ENCODE assay signal across 15 mouse cellular contexts in genomic region chr10:107115930-107116642, GRCm38 (mm10). TPM values are rescaled to one million over a fixed set of nuclear protein-coding genes. Genes with fewer than 3 reads are reported as not detected.
DNase-seq lines count a peak whose midpoint lies in the region; ATAC-seq and TF ChIP-seq lines count a peak whose summit lies in the region.
"Had no signal": no experiment of that assay in that cellular context is flagged by ENCODE, and none has a peak within 500 bp of the region (broad histone marks: within the 10 kb centered on the region; RNA-seq: fewer than 3 reads in every experiment).

No protein-coding gene starts in this region.

- TF ChIP-seq EP300 in lung, postnatal 0 days (IDR thresholded peaks at IDR 0.05): no peak

- no peaks in the 10 kb centered on the region for H3K36me3 ChIP-seq in hindbrain, embryonic 14.5 days (replicated peaks; ENCODE audit: control insufficient read depth, insufficient read depth)
- H3K36me3 ChIP-seq in hindbrain, embryonic 12.5 days: no peaks in the 10 kb centered on the region
- H3K36me3 ChIP-seq in lung, postnatal 0 days (ENCODE audit: insufficient read depth, low read length): no peaks in the 10 kb centered on the region
- H3K36me3 ChIP-seq in hindbrain, postnatal 0 days (ENCODE audit: insufficient read depth, low read length): no peaks in the 10 kb centered on the region
- H3K36me3 ChIP-seq: heart, embryonic 13.5 days; limb, embryonic 13.5 days; lung, embryonic 15.5 days; midbrain, embryonic 12.5 days; neural tube, embryonic 13.5 days had no signal

- no peak overlapping the region for H3K4me2 ChIP-seq in hindbrain, embryonic 14.5 days (replicated peaks)
- no peak overlapping the region for H3K4me2 ChIP-seq in hindbrain, embryonic 12.5 days (replicated peaks)
- no peak overlapping the region for H3K4me2 ChIP-seq in lung, postnatal 0 days (replicated peaks; ENCODE audit: low read depth, low read length)
- H3K4me2 ChIP-seq in hindbrain, postnatal 0 days (ENCODE audit: low read depth, low read length): no peak overlapping the region
- H3K4me2 ChIP-seq: heart, embryonic 13.5 days; limb, embryonic 13.5 days; lung, embryonic 15.5 days; midbrain, embryonic 12.5 days; neural tube, embryonic 13.5 days had no signal

- H3K9ac ChIP-seq in hindbrain, embryonic 14.5 days: no peak overlapping the region
- H3K9ac ChIP-seq in hindbrain, embryonic 12.5 days: no peak overlapping the region
- no peak overlapping the region for H3K9ac ChIP-seq in lung, postnatal 0 days (replicated peaks; ENCODE audit: low read depth)
- no peak overlapping the region for H3K9ac ChIP-seq in hindbrain, postnatal 0 days (replicated peaks; ENCODE audit: low read length)
- H3K9ac ChIP-seq: heart, embryonic 13.5 days; limb, embryonic 13.5 days; lung, embryonic 15.5 days; midbrain, embryonic 12.5 days; neural tube, embryonic 13.5 days had no signal

- ATAC-seq in hindbrain, embryonic 14.5 days (ENCODE audit: low FRiP score): peak; percentile 57; the same call in 1 of the 2 replicates
- ATAC-seq in hindbrain, embryonic 12.5 days (ENCODE audit: low FRiP score): no peak
- peak; percentile 15 for ATAC-seq in lung, postnatal 0 days
- ATAC-seq in hindbrain, postnatal 0 days: no peak

- TF ChIP-seq CTCF in lung, postnatal 0 days (IDR thresholded peaks at IDR 0.05): no peak
- TF ChIP-seq CTCF in hindbrain, postnatal 0 days (IDR thresholded peaks at IDR 0.05; ENCODE audit: low read depth): no peak

- no peaks in the 10 kb centered on the region for H3K4me1 ChIP-seq in hindbrain, embryonic 14.5 days (replicated peaks; ENCODE audit: control insufficient read depth, insufficient read depth, low read length)
- no peaks in the 10 kb centered on the region for H3K4me1 ChIP-seq in hindbrain, embryonic 12.5 days
- no peaks in the 10 kb centered on the region; the same call in 1 of the 2 replicates for H3K4me1 ChIP-seq in lung, postnatal 0 days (ENCODE audit: insufficient read depth, low read depth, low read length)
- 0 out of 2 replicates have a peak, but pooled peaks cover 4% of the 10 kb centered on the region for H3K4me1 ChIP-seq in hindbrain, postnatal 0 days (ENCODE audit: insufficient read depth, low read length)
- H3K4me1 ChIP-seq: heart, embryonic 13.5 days; limb, embryonic 13.5 days; midbrain, embryonic 12.5 days had no signal

- no peak overlapping the region for H3K4me3 ChIP-seq in hindbrain, embryonic 14.5 days (replicated peaks; ENCODE audit: low read length)
- H3K4me3 ChIP-seq in hindbrain, embryonic 12.5 days: no peak overlapping the region
- H3K4me3 ChIP-seq in lung, postnatal 0 days (ENCODE audit: low read depth, low read length): no peak overlapping the region
- H3K4me3 ChIP-seq in hindbrain, postnatal 0 days (ENCODE audit: low read length): no peak overlapping the region
- H3K4me3 ChIP-seq: heart, embryonic 13.5 days; limb, embryonic 13.5 days; lung, embryonic 15.5 days; midbrain, embryonic 12.5 days; neural tube, embryonic 13.5 days had no signal

- DNase-seq in cerebellum, postnatal 14 days: peak; percentile 9 to 29
- no peak for DNase-seq in cerebellum, adult 8-10 months
- DNase-seq in hindbrain, embryonic 14.5 days (ENCODE audit: low spot score): peak; percentile 65
- peak; percentile 52 for DNase-seq in lung, postnatal 0 days (ENCODE audit: low spot score)
- no peak for DNase-seq in lung, postnatal 4 days
- peak; percentile 77 for DNase-seq in hindbrain, postnatal 0 days (ENCODE audit: low spot score)
- DNase-seq in embryo, embryonic 10 days (ENCODE audit: low spot score): no peak
- DNase-seq: adrenal gland, adult 8-10 months had no signal

- H3K27ac ChIP-seq in hindbrain, embryonic 14.5 days: no peak overlapping the region
- no peak overlapping the region for H3K27ac ChIP-seq in hindbrain, embryonic 12.5 days
- peak overlapping the region; percentile 39; the same call in 1 of the 2 replicates for H3K27ac ChIP-seq in lung, postnatal 0 days (ENCODE audit: low read length)
- no peak overlapping the region for H3K27ac ChIP-seq in hindbrain, postnatal 0 days
- H3K27ac ChIP-seq: heart, embryonic 13.5 days; limb, embryonic 13.5 days; lung, embryonic 15.5 days; midbrain, embryonic 12.5 days; neural tube, embryonic 13.5 days had no signal

- WGBS in hindbrain, embryonic 14.5 days: 18% methylated on average over 1 of the region's 1 CpGs
- WGBS in hindbrain, embryonic 12.5 days: 35% methylated on average over 1 of the region's 1 CpGs
- 17% methylated on average over 1 of the region's 1 CpGs for WGBS in lung, postnatal 0 days
- 2% methylated on average over 1 of the region's 1 CpGs for WGBS in hindbrain, postnatal 0 days

- H3K9me3 ChIP-seq in hindbrain, embryonic 14.5 days (ENCODE audit: control insufficient read depth, low read length): no peaks in the 10 kb centered on the region
- no peaks in the 10 kb centered on the region for H3K9me3 ChIP-seq in hindbrain, embryonic 12.5 days (replicated peaks)
- no peaks in the 10 kb centered on the region for H3K9me3 ChIP-seq in lung, postnatal 0 days (ENCODE audit: low read length)
- H3K9me3 ChIP-seq in hindbrain, postnatal 0 days (ENCODE audit: low read length): no peaks in the 10 kb centered on the region
- H3K9me3 ChIP-seq: heart, embryonic 13.5 days; limb, embryonic 13.5 days; lung, embryonic 15.5 days; midbrain, embryonic 12.5 days; neural tube, embryonic 13.5 days had no signal

- no peaks in the 10 kb centered on the region for H3K27me3 ChIP-seq in hindbrain, embryonic 14.5 days (ENCODE audit: control insufficient read depth, insufficient read depth, low read length)
- no peaks in the 10 kb centered on the region for H3K27me3 ChIP-seq in hindbrain, embryonic 12.5 days
- no peaks in the 10 kb centered on the region for H3K27me3 ChIP-seq in lung, postnatal 0 days (replicated peaks; ENCODE audit: insufficient read depth, low read length)
- H3K27me3 ChIP-seq in hindbrain, postnatal 0 days (ENCODE audit: insufficient read depth, low read length): no peaks in the 10 kb centered on the region
- H3K27me3 ChIP-seq: heart, embryonic 13.5 days; limb, embryonic 13.5 days; lung, embryonic 15.5 days; midbrain, embryonic 12.5 days; neural tube, embryonic 13.5 days had no signal

RNA-seq across cellular contexts. Expression of gene Acss3, which starts 7.4 kb away (rescaled TPM):
- 1.3 and 1.7 TPM in 2 replicates for polyA plus RNA-seq in hindbrain, embryonic 14.5 days (2014; fragmentation: Nextera tagmentation; extraction: Ambion mirVana)
- 4.4 and 4.8 TPM in 2 replicates for polyA plus RNA-seq in hindbrain, embryonic 12.5 days (2016; fragmentation: Nextera tagmentation; extraction: Ambion mirVana)
- 6.3 and 6.9 TPM in 2 replicates for polyA plus RNA-seq in lung, postnatal 0 days (2015; fragmentation: Nextera tagmentation; extraction: Ambion mirVana)
- total RNA-seq in hindbrain, postnatal 0 days (2014; rRNA removed): 1.9 and 2.8 TPM in 2 replicates
- polyA plus RNA-seq in hindbrain, postnatal 0 days (2015; fragmentation: Nextera tagmentation; extraction: Ambion mirVana): 0.89 and 1.2 TPM in 2 replicates
- total RNA-seq: common myeloid progenitor, adult 5-6 weeks had no signal

Comparison
In these comparisons a context has a peak if more than half of its experiments do, and no peak if none do; other contexts are left out.
1. DNase-seq: peak in cerebellum, postnatal 14 days (2 of 2), hindbrain, embryonic 14.5 days (single experiment), lung, postnatal 0 days (single experiment) and hindbrain, postnatal 0 days (single experiment); none in cerebellum, adult 8-10 months (single experiment), lung, postnatal 4 days (0 of 2) and embryo, embryonic 10 days (single experiment).
2. ATAC-seq: peak in hindbrain, embryonic 14.5 days (single experiment) and lung, postnatal 0 days (single experiment); none in hindbrain, embryonic 12.5 days (single experiment) and hindbrain, postnatal 0 days (single experiment).